Mouse (Mus musculus): ENCODE results near the gene Fgf3.

DNA sequence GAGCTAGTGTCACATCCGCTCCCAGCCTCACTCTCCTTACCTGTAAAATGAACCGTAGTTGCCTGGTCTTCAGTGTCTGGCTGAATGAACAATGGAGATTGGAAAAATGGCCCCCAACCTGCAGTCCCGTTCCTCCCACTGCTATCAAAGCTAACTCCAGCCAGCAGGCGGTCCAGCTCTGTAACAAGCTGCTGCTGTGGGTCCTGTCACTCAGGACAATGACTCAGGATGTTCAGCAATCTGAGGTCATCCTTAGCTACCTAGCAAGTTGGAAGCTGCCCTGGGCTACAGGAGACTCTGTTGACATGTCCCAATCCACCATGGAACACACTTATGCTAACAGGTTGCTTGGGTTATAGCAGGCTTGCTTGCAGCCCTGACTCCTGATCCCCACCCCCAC, 35.3 kb downstream of the Fgf3 start:
- TF ChIP-seq CTCF (IDR thresholded peaks at IDR 0.05; ENCODE audit: extremely low read depth, insufficient read depth, low read length) (no peak), POLR2A (IDR thresholded peaks at IDR 0.05; ENCODE audit: extremely low read depth, insufficient read depth, low read length) (no peak)
